Mouse (Mus musculus) kidney, adult 2 months (tissue): ENCODE measurements around the gene Lss. TPM values are rescaled to one million over a fixed set of nuclear protein-coding genes. Genes with fewer than 3 reads are reported as not detected.
A peak's percentile ranks its signal among the peaks of the same experiment; 100 is the strongest.

Source experiments
- DNase-seq: peaks from one replicate; pipeline ENCODE4 v3.0.0; 2021
- H3K27ac ChIP-seq: fragments of 200-500 bp; 2 replicates; pipeline ENCODE4 v1.5.1; 2012; ENCODE audit warnings: low read depth, low read length, control low read depth, inconsistent platforms; ENCODE audit not compliant: insufficient read depth
- H3K27me3 ChIP-seq: fragments of 200-500 bp; replicated peaks from 2 replicates; pipeline ENCODE4 v1.6.1; 2012; ENCODE audit warnings: mild to moderate bottlenecking, moderate library complexity, low read length, inconsistent platforms; ENCODE audit not compliant: control insufficient read depth, insufficient read depth
- H3K36me3 ChIP-seq: fragments of 200-500 bp; 2 replicates; pipeline ENCODE4 v1.6.1; 2012; ENCODE audit warnings: mild to moderate bottlenecking, moderate library complexity, low read length, inconsistent platforms; ENCODE audit not compliant: control insufficient read depth, insufficient read depth
- H3K4me1 ChIP-seq: fragments of 200-500 bp; 2 replicates; pipeline ENCODE4 v1.6.1; 2011; ENCODE audit warnings: low read length; ENCODE audit not compliant: control insufficient read depth, insufficient read depth
- H3K4me3 ChIP-seq: fragments of 200-500 bp; 2 replicates; pipeline ENCODE4 v1.5.1; 2011; ENCODE audit warnings: mild to moderate bottlenecking, low read depth, low read length, control low read depth; ENCODE audit not compliant: insufficient read depth
- CTCF ChIP-seq: fragments of 200-500 bp; conservative IDR thresholded peaks from 2 replicates; pipeline ENCODE4 v1.5.1; 2011; ENCODE audit warnings: low read depth, mild to moderate bottlenecking, control low read depth, low read length, moderate library complexity, mixed read lengths; ENCODE audit not compliant: insufficient read depth, insufficient read length
- POLR2A ChIP-seq: fragments of 200-500 bp; IDR thresholded peaks from one replicate; pipeline ENCODE4 v1.6.1; 2011; ENCODE audit warnings: low read depth, low read length, control low read depth
- WGBS: fragments of 180-500 bp; shearing (Covaris S2); methylation state at CpG from one replicate; pipeline ENCODE4 v1.1.7; 2018; 5-methylcytosine and 5-hydroxymethylcytosine counted together
- polyA plus RNA-seq: library from polyadenylated mRNA; depleted of rRNA; stranded (reverse); fragments of >200 nt; gene quantifications from 2 replicates; pipeline ENCODE4 v1.2.3, GENCODE M21; 2012

Lss gene
- polyA plus RNA-seq, 1 experiment: 18.9 TPM

GRCm38 (mm10) chr10:76561972-76562371 lies 30.6 kb downstream of the Lss start, which contains the start of gene Spatc1l:
Spatc1l (plus strand) TSS chr10:76562272.
- TF ChIP-seq CTCF (no peak), POLR2A (no peak)
- no peak for DNase-seq
- no peaks in the 10 kb centered on the region for H3K4me1 ChIP-seq
- 92% methylated on average over 10 of the region's 10 CpGs for WGBS
- H3K27ac ChIP-seq: no peak within 1 kb of the TSS
- no peaks in the 10 kb centered on the region for H3K27me3 ChIP-seq
- H3K4me3 ChIP-seq: no peak within 1 kb of the TSS
- no peaks in the 10 kb centered on the region for H3K36me3 ChIP-seq

GRCm38 (mm10) chr10:76569996-76570685 lies 38.8 kb downstream of the Lss start:
- 64% methylated on average over 22 of the region's 22 CpGs for WGBS
- H3K4me1 ChIP-seq: peaks cover 2% of the 10 kb centered on the region
- peak; percentile 80 for DNase-seq
- H3K27me3 ChIP-seq: no peaks in the 10 kb centered on the region
- peak overlapping the region; percentile 48 for H3K4me3 ChIP-seq
- peak overlapping the region; percentile 72 for H3K27ac ChIP-seq
- TF ChIP-seq CTCF: no peak
- no peak for TF ChIP-seq POLR2A
- no peaks in the 10 kb centered on the region for H3K36me3 ChIP-seq

DNA sequence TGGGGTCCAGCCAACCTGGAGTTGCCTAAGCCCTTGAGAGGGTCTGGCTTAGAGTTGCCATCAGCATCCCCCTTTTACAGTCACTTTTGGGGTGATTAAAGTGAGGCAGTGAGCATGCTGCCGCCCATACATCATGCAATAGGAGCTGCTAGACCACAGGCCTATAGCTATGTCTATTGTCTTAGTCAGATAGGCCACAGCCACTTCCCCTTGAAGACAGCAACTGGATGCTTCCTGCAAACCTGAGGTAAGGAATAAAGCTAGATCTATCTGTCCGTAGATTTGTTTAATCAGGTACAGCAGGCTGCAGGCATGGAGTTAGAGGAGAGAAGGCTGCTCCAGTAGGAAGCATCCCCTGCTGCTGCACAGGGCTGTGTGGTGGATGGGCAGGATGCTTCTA lies 39.7 kb downstream of the Lss start:
- Histone ChIP-seq H3K4me3 (no peak overlapping the region), H3K4me1 (peaks cover 4% of the 10 kb centered on the region), H3K27me3 (no peaks in the 10 kb centered on the region), H3K27ac (no peak overlapping the region), H3K36me3 (no peaks in the 10 kb centered on the region)
- WGBS: 80% methylated on average over 2 of the region's 2 CpGs
- no peak for DNase-seq
- TF ChIP-seq CTCF: no peak
- no peak for TF ChIP-seq POLR2A

- DNase-seq: no peak
- 62% methylated on average over 3 of the region's 3 CpGs for WGBS
- no peak for TF ChIP-seq CTCF
- no peak for TF ChIP-seq POLR2A
- H3K27ac ChIP-seq: no peak overlapping the region
- no peaks in the 10 kb centered on the region for H3K27me3 ChIP-seq
- H3K4me1 ChIP-seq: peaks cover 4% of the 10 kb centered on the region
- no peak overlapping the region for H3K4me3 ChIP-seq
- H3K36me3 ChIP-seq: no peaks in the 10 kb centered on the region
These were observed 40.8 kb downstream of the Lss start for GRCm38 (mm10) chr10:76572151-76572550.

GRCm38 (mm10) chr10:76575374-76575773 lies 44.0 kb downstream of the Lss start, which contains the start of gene Ftcd:
Ftcd (plus strand) TSS chr10:76575648.
- 52% methylated on average over 3 of the region's 3 CpGs for WGBS
- H3K27me3 ChIP-seq: no peaks in the 10 kb centered on the region
- H3K36me3 ChIP-seq: no peaks in the 10 kb centered on the region
- TF ChIP-seq CTCF (no peak), POLR2A (no peak)
- peaks cover 4% of the 10 kb centered on the region for H3K4me1 ChIP-seq
- peak; percentile 86 for DNase-seq
- peak within 1 kb of the TSS; percentile 71 for H3K27ac ChIP-seq
- peak within 1 kb of the TSS; percentile 18; the same call in 1 of the 2 replicates for H3K4me3 ChIP-seq

GRCm38 (mm10) chr10:76576920-76577319 lies 45.5 kb downstream of the Lss start:
- H3K36me3 ChIP-seq: no peaks in the 10 kb centered on the region
- H3K27ac ChIP-seq: no peak overlapping the region
- TF ChIP-seq CTCF (no peak), POLR2A (no peak)
- H3K4me3 ChIP-seq: no peak overlapping the region
- H3K4me1 ChIP-seq: peaks cover 4% of the 10 kb centered on the region
- peak; percentile 23 for DNase-seq
- WGBS: 70% methylated on average over 7 of the region's 7 CpGs
- H3K27me3 ChIP-seq: no peaks in the 10 kb centered on the region

DNA sequence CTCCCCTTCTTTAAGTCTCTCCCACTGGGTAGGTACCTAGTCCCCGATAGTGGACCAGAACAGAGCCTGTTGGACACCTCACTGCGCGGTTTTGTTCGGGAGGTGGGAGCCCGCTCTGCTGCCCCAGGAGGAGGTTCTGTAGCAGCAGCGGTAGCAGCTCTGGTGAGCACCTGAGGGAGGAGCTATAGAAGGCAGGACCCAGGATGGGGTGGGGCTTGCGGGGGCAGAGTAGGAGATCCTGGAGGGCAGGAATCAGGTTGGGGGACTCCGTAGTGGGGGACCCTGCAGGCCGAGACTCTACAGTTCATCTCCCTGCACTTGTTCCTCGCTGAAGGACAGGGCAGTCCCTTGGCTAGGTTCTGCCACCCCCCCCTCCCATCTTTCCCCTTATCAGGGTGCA lies 52.8 kb downstream of the Lss start:
- no peaks in the 10 kb centered on the region for H3K4me1 ChIP-seq
- no peaks in the 10 kb centered on the region for H3K27me3 ChIP-seq
- H3K27ac ChIP-seq: no peak overlapping the region
- no peak overlapping the region for H3K4me3 ChIP-seq
- TF ChIP-seq POLR2A: no peak
- WGBS: 24% methylated on average over 10 of the region's 10 CpGs
- DNase-seq: no peak
- no peaks in the 10 kb centered on the region for H3K36me3 ChIP-seq
